Mouse (Mus musculus) cerebellum, adult 18-20 months (tissue): ENCODE measurements around the gene Hip1.

Source experiments
- DNase-seq, 2 experiments: peaks; one replicate each; pipeline ENCODE4 v3.0.0; 2021

Gene Hip1

DNA sequence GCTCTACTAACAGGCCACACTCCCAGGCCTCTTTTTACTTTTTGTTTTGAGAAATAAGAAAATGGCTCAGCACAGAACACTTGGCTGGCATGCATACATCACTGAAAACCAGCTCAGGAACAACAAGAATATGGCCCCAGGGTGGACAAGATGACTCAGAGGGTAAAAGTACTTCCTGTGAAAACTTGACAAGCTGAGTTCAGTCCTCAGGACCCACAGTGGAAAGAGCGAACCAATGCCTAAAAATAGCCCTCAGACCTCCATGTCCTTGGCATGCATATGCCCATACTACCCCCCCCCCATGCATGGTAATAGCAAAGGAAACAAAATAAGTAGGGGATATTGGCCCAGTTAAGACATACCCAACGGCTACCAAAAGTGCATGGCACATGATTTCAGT lies 15.0 kb downstream of the Hip1 start:
- no peak for DNase-seq

DNA sequence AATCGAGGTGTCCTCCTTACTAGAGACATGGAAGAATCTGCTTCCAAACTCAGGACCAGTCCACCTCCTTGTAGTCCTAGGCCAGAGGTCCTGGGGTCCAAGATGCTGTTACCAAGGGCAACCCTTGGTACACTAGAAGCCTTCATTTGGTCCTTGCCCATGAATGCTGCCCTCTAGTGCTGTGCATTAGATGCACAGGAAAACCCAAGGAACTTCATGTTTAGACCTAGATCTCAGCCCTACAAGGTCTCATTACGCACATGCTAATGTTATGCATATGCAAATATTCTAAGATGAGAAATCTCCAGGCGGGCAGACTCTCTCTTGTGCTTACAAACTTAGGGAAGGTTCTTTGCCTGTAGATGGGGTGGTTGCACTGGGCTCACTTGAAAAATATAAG lies 15.6 kb downstream of the Hip1 start:
- DNase-seq = no peak

GRCm38 (mm10) chr5:135527986-135528385 lies 16.9 kb downstream of the Hip1 start:
- DNase-seq = no peak

- no peak for DNase-seq
These were observed 20.0 kb downstream of the Hip1 start for GRCm38 (mm10) chr5:135524660-135525560.

GRCm38 (mm10) chr5:135524087-135524486 lies 20.8 kb downstream of the Hip1 start:
- DNase-seq = no peak

- no peak for DNase-seq
These were observed 22.7 kb downstream of the Hip1 start for GRCm38 (mm10) chr5:135522111-135522722.

- peak in 1 of 2 experiments; percentile 7 for DNase-seq
These were observed 27.5 kb downstream of the Hip1 start for GRCm38 (mm10) chr5:135517348-135517883.

DNA sequence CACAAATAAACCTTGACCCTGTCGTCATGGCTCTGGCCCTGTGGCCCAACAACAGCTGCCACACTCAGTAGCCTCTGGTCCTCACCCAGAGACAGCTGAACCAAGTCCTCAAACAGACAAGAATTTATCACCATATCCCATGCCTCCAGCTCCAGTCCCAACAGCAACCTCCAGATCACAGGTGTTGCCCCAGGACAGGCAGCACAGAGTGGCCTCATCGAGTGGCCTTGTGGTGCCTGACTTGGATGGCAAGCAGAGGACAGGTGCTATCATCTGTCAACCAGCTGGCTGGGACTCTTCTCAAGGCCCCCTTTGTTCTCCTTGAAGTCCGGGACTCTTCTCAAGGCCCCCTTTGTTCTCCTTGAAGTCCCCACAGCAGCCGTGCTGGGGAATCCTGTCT lies 31.8 kb downstream of the Hip1 start:
- no peak for DNase-seq

DNA sequence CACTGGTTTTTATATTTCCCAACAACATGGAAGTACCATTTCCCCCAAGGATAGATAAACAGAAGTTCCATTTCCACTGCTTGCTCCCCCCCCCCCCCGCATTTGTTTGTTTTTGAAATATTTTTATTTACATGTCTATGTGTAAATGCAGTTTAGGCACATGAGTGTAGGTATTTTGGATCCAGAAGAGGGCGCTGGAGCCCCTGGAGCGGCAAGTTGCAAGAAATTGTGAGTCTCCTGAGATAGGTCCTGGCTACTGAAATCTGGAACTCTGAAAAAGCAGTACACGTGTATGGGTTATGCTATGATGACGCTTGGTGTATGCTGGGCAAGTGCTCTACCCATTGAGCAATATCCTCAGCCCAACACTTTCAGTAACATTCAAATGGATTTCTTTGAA lies 33.8 kb downstream of the Hip1 start:
- DNase-seq = no peak

- DNase-seq = no peak
These were observed 36.6 kb downstream of the Hip1 start for GRCm38 (mm10) chr5:135508284-135508683.

GRCm38 (mm10) chr5:135507561-135508273 lies 37.2 kb downstream of the Hip1 start:
- no peak for DNase-seq

DNA sequence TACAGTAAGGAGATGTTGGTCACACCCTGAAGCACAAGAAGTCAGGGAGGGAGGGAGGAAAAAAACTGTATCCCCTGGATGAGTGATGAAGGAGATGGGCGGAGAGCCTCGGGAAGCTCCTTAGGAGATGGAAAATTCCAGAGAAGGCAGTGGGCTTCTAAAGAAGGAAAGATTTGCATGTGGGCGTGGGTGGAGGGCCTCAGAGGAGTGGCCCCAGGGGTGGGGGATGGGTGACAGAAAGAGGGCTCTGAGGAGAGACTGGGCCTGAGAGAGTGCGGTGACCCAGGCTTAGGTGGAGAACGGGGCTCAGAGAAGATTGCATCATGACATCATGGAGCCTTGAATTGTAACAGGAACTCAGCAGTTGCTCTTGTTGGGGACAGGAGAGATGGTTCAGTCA lies 39.5 kb downstream of the Hip1 start:
- DNase-seq = no peak

- no peak for DNase-seq
These were observed 42.0 kb downstream of the Hip1 start for GRCm38 (mm10) chr5:135502931-135503330.

- DNase-seq = no peak
These were observed 42.9 kb downstream of the Hip1 start for GRCm38 (mm10) chr5:135502027-135502426.

DNA sequence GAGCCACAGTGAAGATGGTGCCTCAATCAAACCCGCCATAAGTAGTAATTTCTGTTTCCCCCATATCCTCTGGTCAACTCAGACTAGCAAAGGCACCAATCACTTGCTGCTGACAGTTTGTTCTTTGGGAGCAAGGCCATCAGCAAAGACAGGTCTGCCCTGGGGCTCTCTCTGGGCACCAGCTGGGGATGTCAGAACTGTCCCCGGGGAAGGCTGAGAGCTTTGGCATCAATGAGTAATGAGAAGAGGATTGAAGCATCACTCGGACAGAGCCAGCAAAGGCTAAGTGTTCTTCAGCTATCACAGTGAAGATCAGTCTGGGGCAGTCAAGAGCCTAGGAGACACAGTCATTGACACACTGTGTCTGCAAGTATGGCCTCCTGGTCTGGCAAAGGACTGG lies 46.0 kb downstream of the Hip1 start:
- DNase-seq = no peak

GRCm38 (mm10) chr5:135497347-135497955 lies 47.5 kb downstream of the Hip1 start:
- DNase-seq = no peak

DNA sequence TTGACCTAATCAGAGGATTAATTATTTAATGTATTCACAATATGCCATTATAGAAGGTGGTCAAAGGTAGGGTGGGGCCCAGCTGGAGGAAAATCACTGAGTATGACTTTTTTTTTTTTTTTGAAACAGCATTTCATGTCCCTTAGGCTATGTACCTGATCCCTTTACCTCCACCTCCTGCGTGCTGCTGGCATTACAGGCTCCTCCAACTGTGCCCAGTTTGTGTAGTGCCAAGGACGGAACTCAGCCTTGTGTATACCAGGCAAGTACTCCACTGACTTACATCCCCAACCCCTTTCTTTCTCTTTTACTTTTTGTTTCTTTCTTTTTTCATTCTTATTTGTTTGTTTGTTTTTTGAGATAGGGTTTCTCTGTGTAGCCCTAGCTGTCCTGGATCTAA lies 48.4 kb downstream of the Hip1 start:
- peak in 1 of 2 experiments; percentile 30 for DNase-seq

DNA sequence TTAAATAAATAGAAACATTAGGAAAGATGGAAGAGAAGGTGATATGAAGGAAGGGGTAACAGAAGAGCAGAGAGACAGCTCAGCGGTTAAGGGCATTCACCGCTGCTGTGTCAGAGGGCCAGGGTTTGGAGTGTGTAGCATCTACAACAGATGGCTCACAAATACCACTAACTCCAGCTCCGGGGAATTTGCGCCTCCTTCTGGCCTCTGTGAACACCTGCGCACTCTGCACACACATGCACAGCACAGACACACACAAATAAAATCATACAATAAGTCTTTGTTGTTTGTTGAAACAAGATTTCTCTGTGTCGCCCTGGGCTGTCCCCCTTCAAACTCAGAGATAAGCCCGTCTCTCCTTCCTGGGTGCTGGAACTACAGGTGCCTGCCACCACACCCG lies 49.4 kb downstream of the Hip1 start:
- DNase-seq = no peak

DNA sequence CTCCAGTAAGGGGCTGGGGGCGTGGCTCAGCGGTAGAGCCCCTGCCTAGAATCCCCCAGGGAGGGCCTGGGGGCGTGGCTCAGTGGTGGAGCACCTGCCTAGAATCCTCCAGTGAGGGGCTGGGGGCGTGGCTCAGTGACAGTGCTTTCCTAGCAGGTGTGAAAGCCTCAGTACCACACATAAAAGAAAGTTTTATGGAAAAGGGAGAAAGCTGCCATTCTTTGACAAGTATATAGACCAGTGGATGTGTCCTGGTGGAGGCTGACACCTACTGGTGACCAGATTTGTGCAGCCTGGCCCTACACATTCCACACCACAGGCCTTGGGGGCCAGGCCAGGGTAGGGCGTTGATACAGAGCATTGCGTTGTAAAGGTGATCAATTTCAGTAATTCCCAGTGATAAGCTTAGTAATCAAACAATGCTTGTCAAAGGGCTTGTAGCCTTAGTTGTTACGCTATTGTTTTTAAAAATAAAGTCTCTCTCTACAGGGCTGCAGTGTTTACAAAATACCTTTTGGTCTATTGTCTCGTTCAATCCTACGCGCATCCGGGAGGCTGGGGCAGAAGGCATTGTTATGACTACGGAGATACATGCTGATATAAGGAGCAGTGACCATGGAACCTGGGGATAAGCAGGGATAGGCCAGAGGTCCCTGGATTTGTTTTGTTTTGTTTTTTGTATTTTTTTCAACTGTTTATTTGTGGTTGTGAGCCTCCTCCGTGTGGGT lies 50.6 kb downstream of the Hip1 start:
- no peak for DNase-seq

- DNase-seq = no peak
These were observed 51.8 kb downstream of the Hip1 start for GRCm38 (mm10) chr5:135493095-135493494.

DNA sequence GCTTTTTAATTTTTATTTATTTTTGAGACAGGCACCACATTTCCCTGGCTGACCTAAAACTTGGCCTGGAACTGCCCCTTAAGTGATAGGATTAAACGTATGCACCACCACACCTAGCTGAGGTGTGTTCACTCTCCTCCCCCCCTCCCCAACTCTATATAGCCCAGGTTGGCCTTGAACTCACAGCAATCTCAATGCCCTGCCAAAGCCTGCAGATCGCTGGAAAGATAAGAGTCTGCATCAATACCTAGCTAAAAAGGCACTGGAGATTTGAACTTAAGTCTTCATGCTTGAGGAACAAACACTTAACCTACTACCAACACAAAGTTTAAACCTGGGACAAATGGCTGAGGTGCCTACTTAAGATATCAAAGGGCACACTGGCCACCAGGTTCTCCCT lies 52.8 kb downstream of the Hip1 start:
- no peak for DNase-seq

DNA sequence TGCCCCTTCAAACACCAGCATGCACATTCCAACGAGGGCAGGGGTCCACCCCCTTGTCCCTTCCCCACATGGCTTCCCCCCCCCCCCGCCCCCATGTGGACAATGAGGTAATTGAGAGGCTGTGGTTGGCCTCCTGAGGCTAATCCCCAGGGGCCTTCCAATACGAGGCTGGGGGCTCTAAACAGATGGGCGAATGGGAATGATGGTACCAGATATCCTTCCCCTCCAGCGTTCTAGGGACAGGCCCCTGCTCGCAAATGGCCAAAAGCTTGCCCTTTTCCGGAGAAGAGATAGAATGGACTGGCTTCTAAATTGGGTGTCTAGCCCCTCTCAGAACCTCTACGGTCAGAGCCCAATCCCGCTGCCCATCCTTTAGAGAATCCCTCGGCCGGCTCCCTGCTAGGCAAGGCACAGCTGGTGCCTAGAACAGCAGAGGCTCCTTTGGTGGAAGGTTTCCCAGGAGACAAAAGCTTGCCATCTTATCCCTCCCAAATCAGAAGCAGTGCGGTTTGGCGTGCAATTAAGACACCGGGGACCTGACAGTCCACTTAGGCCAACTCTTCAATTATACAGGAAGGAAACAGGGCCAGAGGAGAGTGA lies 55.1 kb downstream of the Hip1 start:
- no peak for DNase-seq
